Mouse (Mus musculus) embryonic fibroblast, embryonic 13.5 days (primary cell): ENCODE data around the gene Prdx3. TPM values are rescaled to one million over a fixed set of nuclear protein-coding genes. Genes with fewer than 3 reads are reported as not detected.

Source experiments
- H3K27ac ChIP-seq: 2 replicates; pipeline ENCODE4 v1.5.1; 2012; ENCODE audit warnings: low read length, control low read depth, inconsistent platforms; ENCODE audit not compliant: insufficient read depth
- H3K4me1 ChIP-seq: 2 replicates; pipeline ENCODE4 v1.6.1; 2011; ENCODE audit warnings: low read length; ENCODE audit not compliant: control insufficient read depth, insufficient read depth
- H3K4me3 ChIP-seq: 2 replicates; pipeline ENCODE4 v1.5.1; 2011; ENCODE audit warnings: mild to moderate bottlenecking, control low read depth, low read length; ENCODE audit not compliant: insufficient read depth
- CTCF ChIP-seq: IDR thresholded peaks from 2 replicates; pipeline ENCODE4 v1.5.1; 2011; ENCODE audit warnings: mild to moderate bottlenecking, control low read depth, low read length, moderate library complexity, borderline replicate concordance; ENCODE audit not compliant: insufficient read depth
- POLR2A ChIP-seq: IDR thresholded peaks from 2 replicates; pipeline ENCODE4 v1.6.1; 2011; ENCODE audit warnings: low read depth, mild to moderate bottlenecking, control low read depth, low read length, moderate library complexity
- polyA plus RNA-seq: library from polyadenylated mRNA; stranded (reverse); fragments of >200 nt; gene quantifications from 2 replicates; pipeline ENCODE4 v1.2.4, GENCODE M21; 2011; ENCODE audit warnings: low read depth; ENCODE audit not compliant: missing spikeins, insufficient read length

Prdx3 gene
- polyA plus RNA-seq, 1 experiment: 114 TPM

DNA sequence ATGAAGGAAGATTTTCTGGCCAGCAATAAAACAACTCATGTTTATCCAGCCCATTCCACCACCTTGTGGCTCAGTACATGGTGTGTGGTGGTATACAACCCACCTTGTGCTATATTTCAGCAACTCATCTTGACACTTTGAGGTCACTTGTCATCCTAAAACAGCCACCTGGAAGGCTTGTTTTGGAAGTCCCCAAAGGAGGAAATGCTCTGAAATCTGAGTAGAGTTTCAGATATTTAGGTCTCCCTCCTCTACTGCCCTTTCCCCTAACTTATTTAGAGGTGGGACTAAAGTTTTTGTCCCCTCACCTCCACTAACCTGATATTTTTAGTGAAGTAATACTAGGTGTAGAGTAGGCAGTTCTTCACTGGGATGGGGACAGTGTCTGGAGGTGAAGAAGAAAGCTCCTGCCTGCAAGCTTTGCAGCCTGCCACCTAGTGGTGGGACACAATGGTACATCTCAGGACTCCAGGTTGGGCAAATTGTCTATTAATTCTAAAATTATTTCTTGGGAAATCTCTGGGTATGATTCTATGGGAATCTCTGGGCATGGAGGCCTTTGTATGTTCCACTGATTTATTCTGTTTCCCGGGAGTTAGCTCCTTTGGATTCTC, 17.7 kb upstream of the Prdx3 start:
- TF ChIP-seq CTCF (peak; percentile 81; the same call in 1 of the 2 replicates), POLR2A (no peak)
- 0 out of 2 replicates have a peak overlapping the region, but pooled peaks have one; percentile 18 for H3K27ac ChIP-seq
- 0 out of 2 replicates have a peak overlapping the region, but pooled peaks have one; percentile 12 for H3K4me3 ChIP-seq

GRCm38 (mm10) chr19:60891123-60891470, 16.7 kb upstream of the Prdx3 start:
- no peaks in the 10 kb centered on the region; the same call in 1 of the 2 replicates for H3K4me1 ChIP-seq
- H3K27ac ChIP-seq: peak overlapping the region; percentile 55
- H3K4me3 ChIP-seq: peak overlapping the region; percentile 94
- TF ChIP-seq POLR2A (no peak), CTCF (no peak)

More for the DNA sequence above, 17.7 kb upstream of the Prdx3 start:
- H3K4me1 ChIP-seq: no peaks in the 10 kb centered on the region; the same call in 1 of the 2 replicates

GRCm38 (mm10) chr19:60890391-60891122, 16.2 kb upstream of the Prdx3 start:
- H3K4me3 ChIP-seq: peak overlapping the region; percentile 94
- no peaks in the 10 kb centered on the region; the same call in 1 of the 2 replicates for H3K4me1 ChIP-seq
- TF ChIP-seq POLR2A (no peak), CTCF (no peak)
- H3K27ac ChIP-seq: peak overlapping the region; percentile 55

- H3K4me1 ChIP-seq: no peaks in the 10 kb centered on the region
- TF ChIP-seq POLR2A (peak; percentile 50; the same call in 1 of the 2 replicates), CTCF (peak; percentile 69)
- peak within 1 kb of the TSS; percentile 87 for H3K27ac ChIP-seq
- H3K4me3 ChIP-seq: peak within 1 kb of the TSS; percentile 94
These were observed 15.5 kb upstream of the Prdx3 start, which contains the start of gene Grk5 for GRCm38 (mm10) chr19:60889714-60890315. Gene Grk5, plus strand, starts transcription at chr19:60889749.

- H3K27ac ChIP-seq: peak overlapping the region; percentile 24; the same call in 1 of the 2 replicates
- no peak; the same call in 1 of the 2 replicates for TF ChIP-seq POLR2A
- TF ChIP-seq CTCF: no peak
- H3K4me1 ChIP-seq: no peaks in the 10 kb centered on the region
- H3K4me3 ChIP-seq: peak overlapping the region; percentile 84; the same call in 1 of the 2 replicates
These were observed 14.9 kb upstream of the Prdx3 start for GRCm38 (mm10) chr19:60889101-60889713.

DNA sequence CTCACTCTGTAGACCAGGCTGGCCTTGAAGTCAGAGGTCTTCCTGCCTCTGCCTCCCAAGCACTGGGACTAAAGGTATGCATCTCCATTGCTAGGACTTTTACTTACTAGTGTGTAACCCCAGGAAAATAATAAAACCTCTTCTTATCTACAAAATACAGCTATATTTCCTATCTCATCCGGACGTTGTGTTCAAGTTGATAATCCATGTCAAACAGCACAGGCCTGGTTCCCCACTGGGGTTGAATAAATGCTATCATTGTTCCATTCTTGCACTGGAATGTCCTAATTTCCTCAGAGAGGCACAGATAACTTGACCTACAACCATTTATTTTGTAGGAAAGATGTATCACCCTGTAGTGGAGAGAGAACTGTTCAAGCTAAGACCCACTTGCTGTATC, 13.3 kb upstream of the Prdx3 start:
- Histone ChIP-seq H3K27ac (no peak overlapping the region), H3K4me3 (no peak overlapping the region), H3K4me1 (no peaks in the 10 kb centered on the region)
- TF ChIP-seq POLR2A (no peak), CTCF (no peak)

DNA sequence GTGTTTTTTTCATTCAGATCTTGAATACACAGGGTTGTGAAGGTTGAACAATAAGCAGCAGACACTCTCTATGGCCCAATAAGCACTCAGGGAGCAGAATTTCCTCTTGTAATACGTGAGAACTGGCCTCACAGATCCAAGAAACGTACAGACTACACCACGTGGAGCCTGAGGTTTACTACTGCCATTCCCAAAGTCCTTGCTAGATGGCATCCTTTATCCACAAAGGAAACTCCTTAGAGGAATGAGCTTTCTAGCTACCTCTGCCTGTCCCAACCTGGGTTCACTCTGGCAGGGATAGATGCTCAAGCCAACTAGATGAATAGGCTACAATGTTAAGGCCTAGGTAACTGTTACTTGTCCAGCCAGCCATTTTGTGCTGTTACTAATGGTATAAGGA, 8.8 kb upstream of the Prdx3 start:
- no peak overlapping the region for H3K4me3 ChIP-seq
- no peak overlapping the region for H3K27ac ChIP-seq
- no peaks in the 10 kb centered on the region for H3K4me1 ChIP-seq
- TF ChIP-seq POLR2A (no peak), CTCF (no peak)

- Histone ChIP-seq H3K4me3 (peak overlapping the region; percentile 77), H3K27ac (peak overlapping the region; percentile 2; the same call in 1 of the 2 replicates)
- TF ChIP-seq POLR2A (no peak), CTCF (no peak)
These were observed 855 bp downstream of the Prdx3 start for GRCm38 (mm10) chr19:60873501-60873900.

GRCm38 (mm10) chr19:60872272-60872671, 2.1 kb downstream of the Prdx3 start:
- no peak overlapping the region for H3K4me3 ChIP-seq
- TF ChIP-seq CTCF (no peak), POLR2A (no peak)
- no peak overlapping the region for H3K27ac ChIP-seq
- peaks cover 3% of the 10 kb centered on the region; the same call in 1 of the 2 replicates for H3K4me1 ChIP-seq

More at GRCm38 (mm10) chr19:60873501-60873900, 855 bp downstream of the Prdx3 start:
- H3K4me1 ChIP-seq: peaks cover 3% of the 10 kb centered on the region; the same call in 1 of the 2 replicates
